Comparison of ENCODE assay signal across 8 mouse cellular contexts in the genomic region with DNA sequence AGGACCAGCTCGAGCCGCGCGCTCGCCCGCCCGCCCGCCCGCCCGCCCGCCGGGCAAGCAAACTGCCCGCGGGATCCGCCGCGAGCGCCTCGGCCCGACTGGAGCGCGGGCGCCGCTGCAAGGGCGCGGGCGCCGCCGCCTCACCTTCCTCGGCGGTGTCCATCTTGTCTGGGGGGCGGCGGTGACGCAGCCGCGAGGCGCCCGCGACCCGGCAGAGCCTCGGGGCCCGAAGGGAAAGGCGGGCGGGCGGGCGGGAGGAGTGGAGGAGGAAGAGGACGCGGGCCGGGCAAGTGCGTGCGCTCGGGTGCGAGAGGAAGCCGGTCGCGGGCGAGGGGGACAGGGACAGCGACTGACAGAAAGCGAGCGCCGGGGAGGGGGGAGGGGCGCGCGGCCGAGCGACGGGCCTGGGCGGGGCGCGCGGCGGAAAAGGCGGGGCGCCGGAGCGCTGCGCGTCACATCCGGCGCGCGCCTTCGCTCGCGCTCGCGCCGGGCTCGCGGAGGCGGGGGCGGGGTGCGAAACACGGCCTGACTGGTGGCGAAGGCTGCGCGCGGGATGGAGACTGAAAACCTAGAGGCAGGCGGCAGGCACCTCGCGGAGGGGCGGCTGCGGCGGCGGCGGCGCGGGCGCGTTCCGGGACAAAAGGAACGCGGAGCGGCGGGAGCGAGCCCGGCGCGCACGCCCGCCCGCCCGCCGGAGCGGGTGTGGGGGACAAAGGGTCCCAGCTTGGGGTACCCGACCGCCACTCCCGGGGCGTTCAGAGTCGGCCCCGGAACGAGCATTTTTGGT. TPM values are rescaled to one million over a fixed set of nuclear protein-coding genes. Genes with fewer than 3 reads are reported as not detected.
DNase-seq lines count a peak whose midpoint lies in the region; ATAC-seq and TF ChIP-seq lines count a peak whose summit lies in the region.

TSS of gene March6 (minus strand) at position 395 of the 787 bp plus-strand sequence.

- H3K36me3 ChIP-seq in C2C12 (ENCODE audit: control insufficient read depth, insufficient read depth): no peaks in the 10 kb centered on the region
- peaks cover 13% of the 10 kb centered on the region for H3K36me3 ChIP-seq in erythroblast, embryonic 14.5 days (ENCODE audit: control insufficient read depth)
- 0 out of 2 replicates have a peak, but pooled peaks cover 4% of the 10 kb centered on the region for H3K36me3 ChIP-seq in heart, embryonic 12.5 days
- no peaks in the 10 kb centered on the region for H3K36me3 ChIP-seq in kidney, postnatal 0 days (ENCODE audit: insufficient read depth, low read length)
- no peaks in the 10 kb centered on the region; the same call in 1 of the 2 replicates for H3K36me3 ChIP-seq in liver, adult 2 months (ENCODE audit: control insufficient read depth, insufficient read depth, low read length)

- TF ChIP-seq POLR2A in liver, adult 2 months (IDR thresholded peaks at IDR 0.05; ENCODE audit: extremely low read depth, insufficient read depth, low read length): peak; percentile 54; the same call in 1 of the 2 replicates

- H3ac ChIP-seq in C2C12 (ENCODE audit: control insufficient read depth, insufficient read length, low read depth): peak within 1 kb of the TSS; percentile 86

- peak within 1 kb of the TSS; percentile 99 for H3K9ac ChIP-seq in heart, embryonic 12.5 days
- peak within 1 kb of the TSS; percentile 95 for H3K9ac ChIP-seq in kidney, postnatal 0 days (ENCODE audit: low read depth, low read length)
- peak within 1 kb of the TSS; percentile 100 for H3K9ac ChIP-seq in liver, adult 2 months (ENCODE audit: low read depth, low read length)

- TF ChIP-seq CTCF in C2C12 (IDR thresholded peaks at IDR 0.05; ENCODE audit: control insufficient read depth, insufficient read depth, insufficient read length): no peak
- no peak for TF ChIP-seq CTCF in kidney, postnatal 0 days (IDR thresholded peaks at IDR 0.05; ENCODE audit: low read depth)
- no peak for TF ChIP-seq CTCF in liver, adult 2 months (IDR thresholded peaks at IDR 0.05; ENCODE audit: low read depth, low read length)

- peak within 1 kb of the TSS; percentile 92 for H3K4me2 ChIP-seq in heart, embryonic 12.5 days
- H3K4me2 ChIP-seq in kidney, postnatal 0 days (ENCODE audit: low read length): peak within 1 kb of the TSS; percentile 68

- peaks cover 46% of the 10 kb centered on the region for H3K79me3 ChIP-seq in C2C12 (ENCODE audit: low read depth)

- peaks cover 53% of the 10 kb centered on the region for H3K79me2 ChIP-seq in C2C12 (ENCODE audit: control insufficient read depth, insufficient read depth)
- H3K79me2 ChIP-seq in liver, adult 2 months (ENCODE audit: control insufficient read depth, insufficient read depth, low read length): peaks cover 24% of the 10 kb centered on the region; the same call in 1 of the 2 replicates

- H3K4me3 ChIP-seq in C2C12 (ENCODE audit: insufficient read depth, poor library complexity, severe bottlenecking): peak within 1 kb of the TSS; percentile 99
- H3K4me3 ChIP-seq in erythroblast, embryonic 14.5 days (replicated peaks): peak within 1 kb of the TSS; percentile 99
- peak within 1 kb of the TSS; percentile 98 for H3K4me3 ChIP-seq in heart, embryonic 12.5 days
- peak within 1 kb of the TSS; percentile 95 for H3K4me3 ChIP-seq in kidney, postnatal 0 days (replicated peaks; ENCODE audit: low read depth, low read length)
- peak within 1 kb of the TSS; percentile 99 for H3K4me3 ChIP-seq in liver, adult 2 months (ENCODE audit: insufficient read depth, low read depth, low read length)

- peak; percentile 88 for DNase-seq in brain, embryonic 18.5 days (ENCODE audit: low read depth, low spot score)
- DNase-seq in kidney, postnatal 0 days (ENCODE audit: low spot score): peak; percentile 92
- DNase-seq in liver, adult 2 months (ENCODE audit: extremely low read depth, low read depth, low spot score): peak; percentile 51
- peak; percentile 87 to 90 for DNase-seq in spleen, postnatal 36 days (ENCODE audit: low spot score in 2 of 2)

- H3K27me3 ChIP-seq in C2C12 (ENCODE audit: control insufficient read depth, insufficient read depth, insufficient read length): no peaks in the 10 kb centered on the region
- no peaks in the 10 kb centered on the region for H3K27me3 ChIP-seq in erythroblast, embryonic 14.5 days (ENCODE audit: control insufficient read depth)
- no peaks in the 10 kb centered on the region for H3K27me3 ChIP-seq in heart, embryonic 12.5 days (replicated peaks)
- no peaks in the 10 kb centered on the region for H3K27me3 ChIP-seq in kidney, postnatal 0 days (ENCODE audit: insufficient read depth, low read length)
- H3K27me3 ChIP-seq in liver, adult 2 months (ENCODE audit: control insufficient read depth, insufficient read depth, low read length): no peaks in the 10 kb centered on the region

- peak within 1 kb of the TSS; percentile 97 for H3K27ac ChIP-seq in heart, embryonic 12.5 days (ENCODE audit: poor library complexity, severe bottlenecking)
- peak within 1 kb of the TSS; percentile 98 for H3K27ac ChIP-seq in kidney, postnatal 0 days
- H3K27ac ChIP-seq in liver, adult 2 months (replicated peaks; ENCODE audit: insufficient read depth, low read depth, low read length): peak within 1 kb of the TSS; percentile 99

- peaks cover 66% of the 10 kb centered on the region for H3K4me1 ChIP-seq in erythroblast, embryonic 14.5 days (ENCODE audit: control insufficient read depth)
- peaks cover 7% of the 10 kb centered on the region for H3K4me1 ChIP-seq in heart, embryonic 12.5 days (replicated peaks)
- no peaks in the 10 kb centered on the region; the same call in 1 of the 2 replicates for H3K4me1 ChIP-seq in kidney, postnatal 0 days (replicated peaks; ENCODE audit: insufficient read depth, low read length)
- peaks cover 19% of the 10 kb centered on the region for H3K4me1 ChIP-seq in liver, adult 2 months (ENCODE audit: control insufficient read depth, insufficient read depth, low read length)

- WGBS in heart, embryonic 12.5 days: under 1% methylated on average over 87 of the region's 132 CpGs
- WGBS in kidney, postnatal 0 days: under 1% methylated on average over 90 of the region's 132 CpGs
- WGBS in liver, adult 2 months: 1% methylated on average over 109 of the region's 132 CpGs

- ATAC-seq in heart, embryonic 12.5 days (ENCODE audit: insufficient number of reproducible peaks, low FRiP score): peak; percentile 92
- ATAC-seq in kidney, postnatal 0 days (replicated peaks; ENCODE audit: low FRiP score, low read depth): peak; percentile 92
- ATAC-seq in monocyte, adult 5-6 weeks (replicated peaks; ENCODE audit: insufficient number of reproducible peaks, low FRiP score, low TSS enrichment, poor library complexity, severe bottlenecking): peak; percentile 73

- H3K9me3 ChIP-seq in erythroblast, embryonic 14.5 days (ENCODE audit: control insufficient read depth, low read length): no peaks in the 10 kb centered on the region
- no peaks in the 10 kb centered on the region; the same call in 1 of the 2 replicates for H3K9me3 ChIP-seq in heart, embryonic 12.5 days (replicated peaks)
- H3K9me3 ChIP-seq in kidney, postnatal 0 days (replicated peaks; ENCODE audit: low read length): no peaks in the 10 kb centered on the region

TF ChIP-seq in C2C12, 6 proteins besides CTCF, POLR2A, EP300 and RAD21:
- TF ChIP-seq MAX (IDR thresholded peaks at IDR 0.05): no peak
- no peak for TF ChIP-seq CEBPB (IDR thresholded peaks at IDR 0.05; ENCODE audit: low read depth)
- no peak for TF ChIP-seq USF1 (IDR thresholded peaks at IDR 0.05; ENCODE audit: low read depth)
- TF ChIP-seq MYOG (IDR thresholded peaks at IDR 0.05; ENCODE audit: control insufficient read depth, extremely low read depth, insufficient read length): no peak
- TF ChIP-seq FOSL1 (IDR thresholded peaks at IDR 0.05; ENCODE audit: insufficient read depth, low read length, poor library complexity, severe bottlenecking): no peak
- TF ChIP-seq MYOD1 (IDR thresholded peaks at IDR 0.05; ENCODE audit: control insufficient read depth, insufficient read length, low read depth): no peak
TF ChIP-seq in C2C12: peak in this region for 0.

RNA-seq across cellular contexts. Expression of gene March6, which starts in this region (rescaled TPM):
- polyA plus RNA-seq in C2C12 (2012; fragmentation: generic; extraction: Trizol): 22.5 TPM
- polyA plus RNA-seq in erythroblast, embryonic 14.5 days (2012): 2.0 and 2.7 TPM in 2 replicates
- polyA plus RNA-seq in heart, embryonic 12.5 days (2016; fragmentation: Nextera tagmentation; extraction: Ambion mirVana): 41.3 and 41.9 TPM in 2 replicates
- polyA plus RNA-seq in kidney, postnatal 0 days (2015; fragmentation: Nextera tagmentation; extraction: Ambion mirVana): 24.9 and 27.6 TPM in 2 replicates
- 77.0 and 79.8 TPM in 2 replicates for total RNA-seq in liver, adult 2 months (2014; rRNA removed)
- 22.6 and 27.5 TPM in 2 replicates for polyA plus RNA-seq in liver, adult 2 months (2012; rRNA removed)
- total RNA-seq in monocyte, adult 5-6 weeks (2017): 34.1 to 61.0 TPM (median 34.3 TPM) in 3 replicates

Comparison
In these comparisons a context has a peak if more than half of its experiments do, and no peak if none do; other contexts are left out.
1. Peak in every context shown above with its lines: DNase-seq, ATAC-seq, H3K4me3 ChIP-seq and H3K27ac ChIP-seq.